Mouse (Mus musculus) neutrophil, adult 5-6 weeks (primary cell): ENCODE results near the gene Tmem190. TPM values are rescaled to one million over a fixed set of nuclear protein-coding genes. Genes with fewer than 3 reads are reported as not detected.
A peak's percentile ranks its signal among the peaks of the same experiment; 100 is the strongest.
"Not testable (repeated sequence)": the region's sequence is repeated elsewhere in the genome, so short reads cannot be mapped to it uniquely, and the experiment has no call there.

ENCODE experiments used
- ATAC-seq: fragments of 151-379, 151-347 bp; 2 replicates; pipeline ENCODE4 v1.8.0; 2017; ENCODE audit warnings: mild to moderate bottlenecking, moderate TSS enrichment; ENCODE audit not compliant: insufficient number of reproducible peaks, poor library complexity, low FRiP score, severe bottlenecking; ENCODE audit errors: extremely low read depth
- total RNA-seq: library from RNA; stranded (forward); fragments of 200-1000 nt; gene quantifications from 2 replicates; pipeline ENCODE4 v1.2.3, GENCODE M21; 2017

The Tmem190 gene
- total RNA-seq, 1 experiment from 2014 or later, result not detected

DNA sequence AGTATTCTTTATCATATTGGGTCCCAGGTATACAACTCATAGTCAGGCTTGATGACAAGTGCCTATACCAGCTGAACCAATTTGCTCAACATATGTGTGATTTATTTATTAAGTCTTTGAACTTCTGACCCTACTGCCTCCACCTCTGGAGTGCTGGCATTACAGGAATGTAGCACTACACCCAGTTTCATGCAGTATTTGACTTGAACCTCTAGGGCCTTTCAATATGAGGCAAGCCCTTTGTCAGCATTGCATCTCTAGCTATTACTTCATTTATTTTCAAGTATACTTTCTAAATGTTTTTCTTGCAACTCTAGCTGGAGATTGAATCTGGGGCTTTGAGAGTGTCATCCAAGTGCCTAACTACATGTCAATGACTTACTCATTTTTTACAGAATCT lies 19.5 kb downstream of the Tmem190 start:
- ATAC-seq, result no peak

DNA sequence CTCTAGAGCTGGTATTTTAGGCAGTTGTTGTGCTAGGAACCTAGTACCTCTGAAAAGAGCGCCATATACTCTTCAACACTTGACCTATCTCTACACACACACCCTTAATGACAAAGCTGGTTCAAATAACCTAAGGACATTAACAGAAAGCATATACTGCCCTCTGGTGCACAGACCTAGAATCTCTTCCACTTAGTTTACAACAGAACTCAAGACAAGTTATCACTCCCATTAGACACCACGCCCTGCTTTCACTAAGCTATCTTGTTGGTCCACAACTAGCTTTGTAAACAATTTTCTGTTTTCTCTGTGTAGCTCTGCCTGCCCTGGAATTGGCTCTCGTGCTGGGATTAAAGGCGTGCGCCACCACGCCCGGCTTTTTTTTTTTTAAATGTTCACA lies 24.0 kb downstream of the Tmem190 start:
- ATAC-seq, result peak; percentile 71

DNA sequence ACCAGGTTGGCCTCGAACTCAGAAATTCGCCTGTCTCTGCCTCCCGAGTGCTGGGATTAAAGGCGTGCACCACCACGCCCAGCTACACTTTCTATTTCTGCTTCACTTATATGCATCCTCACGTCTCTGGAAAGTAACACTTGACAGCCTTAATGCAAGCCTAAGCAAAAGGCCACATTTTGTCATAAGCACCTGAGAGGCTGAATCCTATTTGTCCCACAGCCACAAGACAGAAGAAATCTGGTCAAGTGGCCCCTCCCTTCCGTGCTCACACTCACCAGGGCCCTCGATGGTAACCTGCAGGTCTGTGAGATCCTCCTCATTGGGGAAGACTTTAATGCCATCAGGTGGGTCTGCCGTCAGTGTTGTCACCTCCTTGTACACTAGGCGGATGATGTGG lies 28.4 kb downstream of the Tmem190 start:
- not testable (repeated sequence) for ATAC-seq

DNA sequence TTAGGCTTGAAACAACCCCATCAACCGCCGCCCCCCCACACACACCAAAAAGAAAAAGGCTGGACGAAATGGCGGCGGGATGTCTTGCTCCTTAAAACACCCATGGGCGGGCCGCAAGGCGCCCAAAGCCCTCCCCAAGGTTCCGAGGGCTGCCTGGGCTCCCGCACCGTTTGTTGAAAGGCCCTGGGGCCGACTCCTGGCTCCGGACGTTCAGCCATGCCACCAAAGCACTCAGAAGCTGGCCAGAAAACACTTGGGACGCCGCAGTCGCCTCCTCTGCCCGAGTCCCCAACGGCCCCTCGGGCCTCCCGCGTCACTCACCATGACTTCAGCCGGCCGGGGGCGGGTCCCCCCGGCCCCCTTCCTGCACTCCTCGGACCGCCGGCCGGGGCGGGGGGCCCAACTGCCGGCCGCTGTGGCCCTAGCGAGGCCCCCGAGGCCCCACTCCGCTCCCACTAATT lies 29.1 kb downstream of the Tmem190 start:
- no peak for ATAC-seq

DNA sequence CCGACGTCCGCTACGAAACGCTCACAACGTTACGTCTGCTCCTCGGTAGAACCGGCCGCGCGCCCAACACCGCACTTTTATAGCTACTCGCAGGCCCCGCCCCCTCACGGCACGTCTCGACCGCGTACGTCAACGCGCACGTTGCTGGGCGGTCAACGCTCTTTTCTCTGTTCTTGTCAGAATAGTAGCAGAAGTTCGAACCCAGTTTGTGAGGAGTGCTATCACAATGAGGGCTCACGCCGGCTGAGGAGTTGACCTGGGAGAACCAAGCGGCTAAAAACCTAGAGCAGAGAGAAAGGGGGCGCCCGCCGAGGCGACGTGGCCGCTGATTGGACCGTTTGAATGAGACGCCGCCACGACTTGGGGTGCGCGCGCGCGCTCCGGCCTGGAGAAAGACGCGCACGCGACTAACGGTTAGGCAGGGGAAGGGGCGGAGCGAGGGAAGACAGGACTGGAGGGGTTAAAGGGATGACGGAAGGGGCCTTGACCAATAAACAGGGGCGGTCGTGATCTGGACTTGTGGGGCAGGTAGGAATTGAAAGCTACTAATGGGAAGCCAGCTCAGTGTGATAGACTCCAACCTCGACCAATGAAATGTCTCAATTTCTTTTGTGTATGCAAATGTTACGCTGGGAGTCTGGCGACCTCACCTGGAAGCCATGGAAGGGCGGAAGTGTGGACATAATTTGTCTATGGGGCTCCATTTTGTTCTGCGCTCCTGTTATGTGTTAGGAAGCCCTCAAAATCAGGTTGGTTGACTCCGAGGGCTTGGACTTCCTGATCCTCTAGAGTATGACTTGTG lies 29.8 kb downstream of the Tmem190 start, which contains the start of gene Ube2s:
Gene Ube2s, minus strand, starts transcription at position 288 of the 802 bp plus-strand sequence.
- peak; percentile 90 for ATAC-seq

DNA sequence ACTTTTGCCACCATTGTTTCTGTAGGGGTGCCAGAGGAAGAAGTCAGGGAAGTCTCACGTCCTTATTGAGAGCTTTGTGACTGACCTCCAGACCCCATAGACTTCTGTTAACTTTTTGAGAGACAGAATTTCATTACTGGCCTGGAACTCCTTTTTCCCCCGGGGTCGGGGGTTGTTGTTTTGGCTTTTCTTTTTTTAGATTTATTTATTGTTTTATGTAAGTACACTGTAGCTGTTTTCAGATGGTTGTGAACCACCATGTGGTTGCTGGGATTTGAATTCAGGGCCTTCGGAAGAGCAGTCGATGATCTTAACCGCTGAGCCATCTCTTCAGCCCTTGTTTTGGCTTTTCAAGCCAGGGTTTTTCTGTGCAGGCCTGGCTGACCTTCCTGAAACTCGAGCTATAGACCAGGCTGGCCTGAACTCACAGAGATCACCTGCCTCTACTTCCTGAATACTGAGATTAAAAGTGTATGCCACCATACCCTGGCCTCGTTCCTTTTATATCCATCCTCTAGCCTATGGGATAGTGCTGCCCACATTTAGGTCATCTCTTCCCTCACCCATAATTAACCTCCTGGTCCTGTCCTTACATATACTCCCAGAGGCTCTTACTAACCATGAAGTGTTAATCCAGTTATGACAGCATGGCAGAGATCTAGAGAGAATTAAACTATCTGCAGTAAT lies 30.5 kb downstream of the Tmem190 start:
- no peak for ATAC-seq

DNA sequence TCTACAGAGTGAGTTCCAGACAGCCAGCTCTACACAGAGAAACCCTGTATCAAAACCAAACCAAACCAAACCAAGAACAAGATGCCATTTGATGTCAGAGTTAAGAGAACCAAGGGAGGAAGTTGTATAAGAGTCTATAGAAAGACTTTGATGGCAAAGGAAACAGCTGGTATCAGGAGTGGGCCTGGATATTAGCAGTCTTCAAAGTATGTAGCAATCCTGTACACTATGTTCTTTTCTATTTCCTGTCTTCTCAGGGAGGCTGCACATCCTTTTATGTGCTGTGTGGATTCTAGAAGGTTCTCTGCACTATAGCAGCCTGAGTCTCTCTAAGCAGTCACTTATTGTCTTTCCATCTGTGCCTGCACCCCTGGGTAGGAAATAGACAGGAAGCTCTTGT lies 33.8 kb downstream of the Tmem190 start:
- ATAC-seq, result no peak

DNA sequence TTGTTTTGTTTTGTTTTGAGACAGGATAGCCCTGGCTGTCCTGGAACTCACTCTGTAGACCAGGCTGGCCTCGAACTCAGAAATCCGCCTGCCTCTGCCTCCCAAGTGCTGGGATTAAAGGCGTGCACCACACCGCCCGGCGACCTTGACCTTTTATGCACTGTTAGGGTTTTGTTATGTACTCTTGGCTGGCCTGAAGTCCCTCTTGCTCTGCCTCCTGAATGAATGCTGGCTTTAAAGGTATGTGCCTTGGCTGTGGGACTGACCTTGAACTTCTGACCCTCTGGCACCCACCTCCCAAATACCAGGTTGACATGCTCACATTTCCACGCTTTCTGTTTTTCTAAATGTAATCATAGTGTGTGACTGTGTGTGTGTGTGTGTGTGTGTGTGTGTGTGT lies 38.2 kb downstream of the Tmem190 start:
- not testable (repeated sequence) for ATAC-seq

DNA sequence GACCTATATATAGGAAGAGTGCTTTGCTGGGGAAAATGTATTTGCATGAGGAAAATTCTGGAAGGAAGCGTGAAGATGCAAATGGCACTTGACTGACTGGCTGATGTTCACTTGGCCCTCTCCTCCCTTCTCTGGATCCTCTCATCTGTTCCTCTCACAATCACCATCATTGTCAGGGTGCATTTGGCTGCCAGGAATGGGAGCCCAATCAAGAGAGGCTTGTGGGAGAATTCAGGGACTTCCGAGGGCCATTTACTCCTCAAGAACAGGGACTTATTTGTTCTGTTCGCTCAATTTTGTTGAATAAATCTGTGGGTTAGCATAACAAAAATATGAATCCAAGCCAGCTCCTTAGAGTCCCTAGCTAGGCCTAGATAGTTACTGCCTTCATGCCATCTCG lies 39.0 kb downstream of the Tmem190 start:
- no peak for ATAC-seq

DNA sequence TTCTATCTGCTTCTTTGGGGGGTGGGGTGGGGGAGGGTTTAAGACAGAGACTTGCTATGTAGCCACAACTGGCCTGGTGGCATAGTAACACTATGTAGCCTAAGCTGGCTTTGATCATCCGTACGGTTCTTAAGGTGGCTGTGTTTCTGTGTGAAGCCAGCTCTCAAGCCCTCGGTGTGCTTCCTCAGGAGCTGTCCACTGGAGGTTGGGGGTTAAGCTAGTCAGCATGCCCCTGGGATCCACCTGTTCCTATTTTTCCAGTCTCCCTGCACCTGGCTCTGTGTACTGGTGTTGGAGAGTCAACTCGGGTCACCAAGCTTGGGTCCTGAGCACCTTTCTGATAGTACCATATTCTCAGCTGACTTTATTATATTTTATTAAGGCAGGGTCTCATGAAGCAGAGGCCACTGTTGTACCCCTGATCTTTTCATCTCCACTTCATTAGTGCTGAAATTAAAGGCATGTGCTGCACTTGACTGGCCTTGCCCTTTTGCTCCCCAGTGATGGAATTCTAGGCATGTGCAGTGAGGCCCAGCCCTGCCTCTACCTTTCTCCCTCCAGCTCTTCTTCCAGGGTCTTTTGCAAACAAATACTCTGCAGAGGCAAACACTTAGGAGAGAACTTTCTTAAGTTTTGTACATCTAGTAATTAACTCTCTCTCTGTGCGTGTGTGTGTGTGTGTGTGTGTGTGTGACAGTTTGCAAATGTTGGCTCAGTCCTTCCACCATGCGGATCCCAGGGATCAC lies 39.6 kb downstream of the Tmem190 start:
- ATAC-seq, result no peak

DNA sequence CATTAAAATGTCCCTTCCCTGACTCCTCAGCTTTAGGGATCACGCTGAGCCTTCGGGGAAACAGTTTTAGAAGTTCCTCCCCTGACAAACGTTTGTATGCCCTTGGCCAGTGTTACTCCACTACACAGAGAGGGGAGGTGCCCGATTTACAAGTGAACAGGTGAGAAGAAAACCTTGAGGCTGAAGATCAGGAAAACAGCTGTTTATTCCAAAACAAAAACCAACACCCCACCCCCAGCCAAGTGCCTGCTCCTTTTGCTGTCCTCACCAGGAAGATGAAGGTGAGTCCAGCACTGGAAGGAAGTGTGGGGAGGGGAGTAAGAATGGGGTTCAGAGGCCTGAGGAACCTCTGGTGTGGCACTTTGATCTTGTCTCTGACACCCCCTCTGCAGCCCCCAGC lies 42.6 kb downstream of the Tmem190 start:
- no peak for ATAC-seq

DNA sequence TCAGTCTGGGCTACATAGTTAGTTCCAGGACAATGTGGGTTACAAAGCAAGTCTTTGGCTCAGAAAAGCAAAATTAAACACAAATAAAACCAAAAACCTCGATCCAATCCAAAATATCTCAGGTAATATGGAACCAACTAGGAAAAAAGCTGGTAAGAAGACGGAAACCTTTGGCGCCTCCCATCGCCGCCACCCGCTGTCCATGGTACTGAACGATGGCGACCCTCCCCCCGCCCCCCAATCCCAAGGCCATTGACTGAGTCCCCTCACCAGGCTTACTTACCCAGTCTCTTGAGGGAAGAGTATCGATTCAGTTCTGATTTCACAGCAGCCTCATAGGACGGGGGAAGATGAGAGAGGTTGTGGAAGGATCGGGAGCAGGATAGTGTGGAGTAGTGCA lies 47.7 kb downstream of the Tmem190 start:
- ATAC-seq, result no peak

Other genes starting within 250 kb of the Tmem190 start
- not detected in 2 replicates for gene Syt5, start 235.4 kb upstream of the Tmem190 start, total RNA-seq
- gene Ptprh, start 178.9 kb upstream of the Tmem190 start, total RNA-seq, result 0.25 TPM in 1 of 2 replicates, not detected in the other
- gene Tmem86b, start 151.5 kb upstream of the Tmem190 start, total RNA-seq, result 44.9 and 56.3 TPM in 2 replicates
- 163 and 174 TPM in 2 replicates for gene Ppp6r1, start 123.9 kb upstream of the Tmem190 start, total RNA-seq
- gene Hspbp1, start 97.9 kb upstream of the Tmem190 start, total RNA-seq, result 10.5 and 17.3 TPM in 2 replicates
- not detected in 2 replicates for gene Brsk1, start 92.3 kb upstream of the Tmem190 start, total RNA-seq
- 0.35 and 0.37 TPM in 2 replicates for gene Tmem150b, start 57.7 kb upstream of the Tmem190 start, total RNA-seq
- gene Kmt5c, start 42.8 kb upstream of the Tmem190 start, total RNA-seq, result 77.0 and 85.7 TPM in 2 replicates
- gene Cox6b2, start 29.8 kb upstream of the Tmem190 start, total RNA-seq, result not detected in 2 replicates
- not detected in 2 replicates for gene Fam71e2, start 11.6 kb upstream of the Tmem190 start, total RNA-seq
- gene Il11, start 78 bp upstream of the Tmem190 start, total RNA-seq, result not detected in 2 replicates
- gene Tmem238, start 6.7 kb downstream of the Tmem190 start, total RNA-seq, result 1.1 and 2.2 TPM in 2 replicates
- gene Rpl28, start 9.9 kb downstream of the Tmem190 start, total RNA-seq, result 325 and 398 TPM in 2 replicates
- 94.5 and 103 TPM in 2 replicates for gene Ube2s, start 29.7 kb downstream of the Tmem190 start, total RNA-seq
- gene Shisa7, start 61.8 kb downstream of the Tmem190 start, total RNA-seq, result not detected in 2 replicates
- 11.3 and 12.2 TPM in 2 replicates for gene Isoc2b, start 87.3 kb downstream of the Tmem190 start, total RNA-seq
- gene Isoc2a, start 94.2 kb downstream of the Tmem190 start, total RNA-seq, result 4.0 and 4.2 TPM in 2 replicates
- gene Gm36210, start 123.6 kb downstream of the Tmem190 start, total RNA-seq, result not detected in 2 replicates
- gene Zfp628, start 132.3 kb downstream of the Tmem190 start, total RNA-seq, result 6.0 and 7.2 TPM in 2 replicates
- gene Nat14, start 139.1 kb downstream of the Tmem190 start, total RNA-seq, result 1.2 and 2.2 TPM in 2 replicates
- gene Ssc5d, start 142.8 kb downstream of the Tmem190 start, total RNA-seq, result 0.47 and 1.4 TPM in 2 replicates
- not detected in 2 replicates for gene Sbk2, start 181.5 kb downstream of the Tmem190 start, total RNA-seq
- gene Sbk3, start 188.2 kb downstream of the Tmem190 start, total RNA-seq, result not detected in 2 replicates
- 4.1 and 4.5 TPM in 2 replicates for gene Zfp579, start 213.2 kb downstream of the Tmem190 start, total RNA-seq
- 8.8 and 13.7 TPM in 2 replicates for gene Zfp524, start 231.5 kb downstream of the Tmem190 start, total RNA-seq
- 19.8 and 22.2 TPM in 2 replicates for gene Fiz1, start 231.8 kb downstream of the Tmem190 start, total RNA-seq
- gene Gm44973, start 232.6 kb downstream of the Tmem190 start, total RNA-seq, result 1.8 TPM in 1 of 2 replicates, not detected in the other
- gene Zfp865, start 237.4 kb downstream of the Tmem190 start, total RNA-seq, result 34.3 and 38.5 TPM in 2 replicates
- 0.23 TPM in 1 of 2 replicates, not detected in the other for gene Ccdc106, start 237.6 kb downstream of the Tmem190 start, total RNA-seq